Mouse (Mus musculus): ENCODE results near the gene Gm35315. TPM values are rescaled to one million over a fixed set of nuclear protein-coding genes. Genes with fewer than 3 reads are reported as not detected.
A peak's percentile ranks its signal among the peaks of the same experiment; 100 is the strongest.

Gene Gm35315
- polyA plus RNA-seq, 1 experiment from 2014 or later, result 1.7 TPM

GRCm38 (mm10) chr5:110106901-110107564 is 12.8 kb upstream of the Gm35315 start:
- Histone ChIP-seq H3K4me3 (replicated peaks) (peak overlapping the region; percentile 79), H3K27me3 (replicated peaks) (no peaks in the 10 kb centered on the region), H3K4me2 (replicated peaks) (peak overlapping the region; percentile 90), H3K36me3 (peaks cover 36% of the 10 kb centered on the region), H3K9ac (peak overlapping the region; percentile 85), H3K4me1 (replicated peaks) (peaks cover 13% of the 10 kb centered on the region), H3K27ac (peak overlapping the region; percentile 99), H3K9me3 (no peaks in the 10 kb centered on the region)
- ATAC-seq, result no peak; the same call in 1 of the 2 replicates
- WGBS, result 15% methylated on average over 41 of the region's 41 CpGs

GRCm38 (mm10) chr5:110106140-110106871 is 12.1 kb upstream of the Gm35315 start:
- H3K27ac ChIP-seq, result no peak overlapping the region
- H3K4me2 ChIP-seq (replicated peaks), result peak overlapping the region; percentile 90
- peak overlapping the region; percentile 85; the same call in 1 of the 2 replicates for H3K9ac ChIP-seq
- H3K4me3 ChIP-seq (replicated peaks), result peak overlapping the region; percentile 79
- H3K9me3 ChIP-seq, result no peaks in the 10 kb centered on the region
- H3K36me3 ChIP-seq, result peaks cover 36% of the 10 kb centered on the region
- 0 out of 2 replicates have a peak, but pooled peaks cover under 1% of the 10 kb centered on the region for H3K27me3 ChIP-seq (replicated peaks)
- 94% methylated on average over 26 of the region's 26 CpGs for WGBS
- H3K4me1 ChIP-seq (replicated peaks), result peaks cover 20% of the 10 kb centered on the region
- ATAC-seq, result no peak

- H3K4me3 ChIP-seq (replicated peaks), result no peak overlapping the region
- no peak overlapping the region for H3K27ac ChIP-seq
- H3K27me3 ChIP-seq (replicated peaks), result 0 out of 2 replicates have a peak, but pooled peaks cover 5% of the 10 kb centered on the region
- no peak overlapping the region for H3K4me2 ChIP-seq (replicated peaks)
- ATAC-seq, result no peak
- WGBS, result 94% methylated on average over 36 of the region's 36 CpGs
- H3K9me3 ChIP-seq, result no peaks in the 10 kb centered on the region
- H3K9ac ChIP-seq, result no peak overlapping the region
- H3K36me3 ChIP-seq, result peaks cover 36% of the 10 kb centered on the region
- peaks cover 25% of the 10 kb centered on the region for H3K4me1 ChIP-seq (replicated peaks)
These were observed 10.6 kb upstream of the Gm35315 start for GRCm38 (mm10) chr5:110104616-110105380.

- H3K27ac ChIP-seq, result no peak overlapping the region
- no peak overlapping the region for H3K4me2 ChIP-seq (replicated peaks)
- no peak overlapping the region for H3K4me3 ChIP-seq (replicated peaks)
- no peak for ATAC-seq
- peaks cover 25% of the 10 kb centered on the region for H3K4me1 ChIP-seq (replicated peaks)
- 0 out of 2 replicates have a peak, but pooled peaks cover 5% of the 10 kb centered on the region for H3K27me3 ChIP-seq (replicated peaks)
- H3K36me3 ChIP-seq, result peaks cover 36% of the 10 kb centered on the region
- no peak overlapping the region for H3K9ac ChIP-seq
- WGBS, result 93% methylated on average over 27 of the region's 27 CpGs
- H3K9me3 ChIP-seq, result no peaks in the 10 kb centered on the region
These were observed 9.8 kb upstream of the Gm35315 start for GRCm38 (mm10) chr5:110103901-110104615.

GRCm38 (mm10) chr5:110102853-110103625 is 8.8 kb upstream of the Gm35315 start:
- Histone ChIP-seq H3K4me1 (replicated peaks) (peaks cover 25% of the 10 kb centered on the region), H3K4me3 (replicated peaks) (no peak overlapping the region), H3K4me2 (replicated peaks) (no peak overlapping the region), H3K9ac (no peak overlapping the region), H3K27ac (no peak overlapping the region), H3K9me3 (no peaks in the 10 kb centered on the region), H3K27me3 (replicated peaks) (0 out of 2 replicates have a peak, but pooled peaks cover 5% of the 10 kb centered on the region), H3K36me3 (peaks cover 36% of the 10 kb centered on the region)
- no peak for ATAC-seq
- 96% methylated on average over 19 of the region's 19 CpGs for WGBS

- Histone ChIP-seq H3K27ac (no peak overlapping the region), H3K27me3 (replicated peaks) (0 out of 2 replicates have a peak, but pooled peaks cover 5% of the 10 kb centered on the region), H3K9ac (no peak overlapping the region), H3K36me3 (peaks cover 36% of the 10 kb centered on the region), H3K4me1 (replicated peaks) (peaks cover 25% of the 10 kb centered on the region), H3K4me2 (replicated peaks) (no peak overlapping the region), H3K9me3 (no peaks in the 10 kb centered on the region), H3K4me3 (replicated peaks) (no peak overlapping the region)
- no peak for ATAC-seq
- WGBS, result 91% methylated on average over 13 of the region's 13 CpGs
These were observed 8.2 kb upstream of the Gm35315 start for GRCm38 (mm10) chr5:110102429-110102828.

- H3K4me1 ChIP-seq (replicated peaks), result peaks cover 23% of the 10 kb centered on the region
- no peak overlapping the region for H3K27ac ChIP-seq
- peaks cover 36% of the 10 kb centered on the region for H3K36me3 ChIP-seq
- no peak overlapping the region for H3K9ac ChIP-seq
- 0 out of 2 replicates have a peak, but pooled peaks cover 5% of the 10 kb centered on the region for H3K27me3 ChIP-seq (replicated peaks)
- peak; percentile 34 for ATAC-seq
- peak overlapping the region; percentile 34 for H3K4me3 ChIP-seq (replicated peaks)
- 15% methylated on average over 34 of the region's 34 CpGs for WGBS
- H3K9me3 ChIP-seq, result no peaks in the 10 kb centered on the region
- H3K4me2 ChIP-seq (replicated peaks), result peak overlapping the region; percentile 86
These were observed 7.6 kb upstream of the Gm35315 start for GRCm38 (mm10) chr5:110101716-110102347.

- peaks cover 33% of the 10 kb centered on the region for H3K36me3 ChIP-seq
- H3K4me2 ChIP-seq (replicated peaks), result peak overlapping the region; percentile 86
- peaks cover 16% of the 10 kb centered on the region for H3K4me1 ChIP-seq (replicated peaks)
- 1% methylated on average over 37 of the region's 37 CpGs for WGBS
- H3K27me3 ChIP-seq (replicated peaks), result 0 out of 2 replicates have a peak, but pooled peaks cover 5% of the 10 kb centered on the region
- ATAC-seq, result peak; percentile 32
- no peak overlapping the region for H3K27ac ChIP-seq
- peak overlapping the region; percentile 34 for H3K4me3 ChIP-seq (replicated peaks)
- no peak overlapping the region; the same call in 1 of the 2 replicates for H3K9ac ChIP-seq
- H3K9me3 ChIP-seq, result no peaks in the 10 kb centered on the region
These were observed 6.9 kb upstream of the Gm35315 start for GRCm38 (mm10) chr5:110100921-110101631.

GRCm38 (mm10) chr5:110099656-110100580 is 5.7 kb upstream of the Gm35315 start, which contains the start of gene Plcxd1:
Gene Plcxd1 (plus strand): TSS chr5:110099969.
- Histone ChIP-seq H3K4me1 (replicated peaks) (peaks cover 16% of the 10 kb centered on the region), H3K4me2 (replicated peaks) (peak within 1 kb of the TSS; percentile 86), H3K9ac (no peak within 1 kb of the TSS), H3K4me3 (replicated peaks) (0 out of 2 replicates have a peak within 1 kb of the TSS, but pooled peaks have one; percentile 34), H3K36me3 (peaks cover 22% of the 10 kb centered on the region), H3K27me3 (replicated peaks) (0 out of 2 replicates have a peak, but pooled peaks cover 5% of the 10 kb centered on the region), H3K27ac (no peak within 1 kb of the TSS), H3K9me3 (no peaks in the 10 kb centered on the region)
- 11% methylated on average over 25 of the region's 25 CpGs for WGBS
- ATAC-seq, result 0 out of 2 replicates have a peak, but pooled peaks have one; percentile 4
